Mouse (Mus musculus) embryo, embryonic 11 days (tissue): ENCODE measurements around the gene Cmas.
A peak's percentile ranks its signal among the peaks of the same experiment; 100 is the strongest.

Experiments used
- DNase-seq: peaks from one replicate; pipeline ENCODE4 v3.0.0-alpha.2; 2015

Cmas gene

GRCm38 (mm10) chr6:142795087-142795486 is 38.6 kb downstream of the Cmas start:
- no peak for DNase-seq

GRCm38 (mm10) chr6:142795655-142796441 is 39.4 kb downstream of the Cmas start:
- no peak for DNase-seq

- no peak for DNase-seq
Observed at GRCm38 (mm10) chr6:142797996-142798395, 41.5 kb downstream of the Cmas start.

GRCm38 (mm10) chr6:142798837-142799236 is 42.4 kb downstream of the Cmas start:
- DNase-seq = no peak

GRCm38 (mm10) chr6:142799704-142800374 is 43.4 kb downstream of the Cmas start:
- DNase-seq = no peak

- no peak for DNase-seq
Observed at GRCm38 (mm10) chr6:142801687-142802086, 45.2 kb downstream of the Cmas start.

- DNase-seq = no peak
Observed at GRCm38 (mm10) chr6:142802617-142803525, 46.4 kb downstream of the Cmas start.

GRCm38 (mm10) chr6:142804402-142804801 is 47.9 kb downstream of the Cmas start, which contains the start of gene Sult6b2:
Gene Sult6b2 (minus strand): TSS chr6:142804502.
- DNase-seq = no peak

- DNase-seq = no peak
Observed at GRCm38 (mm10) chr6:142806326-142806725, 49.8 kb downstream of the Cmas start.

GRCm38 (mm10) chr6:142809373-142810098 is 53.0 kb downstream of the Cmas start:
- DNase-seq = no peak

GRCm38 (mm10) chr6:142810239-142810638 is 53.8 kb downstream of the Cmas start:
- DNase-seq = no peak

GRCm38 (mm10) chr6:142812969-142813368 is 56.5 kb downstream of the Cmas start:
- DNase-seq = no peak

- DNase-seq = no peak
Observed at GRCm38 (mm10) chr6:142814011-142814410, 57.5 kb downstream of the Cmas start.

GRCm38 (mm10) chr6:142814495-142814921 is 58.0 kb downstream of the Cmas start:
- peak; percentile 96 for DNase-seq

GRCm38 (mm10) chr6:142815513-142815912 is 59.0 kb downstream of the Cmas start:
- no peak for DNase-seq

GRCm38 (mm10) chr6:142818306-142818705 is 61.8 kb downstream of the Cmas start:
- no peak for DNase-seq

GRCm38 (mm10) chr6:142823008-142823787 is 66.7 kb downstream of the Cmas start:
- no peak for DNase-seq
